Mouse (Mus musculus) embryonic fibroblast, embryonic 13.5 days (primary cell): ENCODE measurements around the gene Myom3.

Experiments
- CTCF ChIP-seq: IDR thresholded peaks from 2 replicates; pipeline ENCODE4 v1.5.1; 2011; ENCODE audit warnings: mild to moderate bottlenecking, control low read depth, low read length, moderate library complexity, borderline replicate concordance; ENCODE audit not compliant: insufficient read depth
- POLR2A ChIP-seq: IDR thresholded peaks from 2 replicates; pipeline ENCODE4 v1.6.1; 2011; ENCODE audit warnings: low read depth, mild to moderate bottlenecking, control low read depth, low read length, moderate library complexity

DNA sequence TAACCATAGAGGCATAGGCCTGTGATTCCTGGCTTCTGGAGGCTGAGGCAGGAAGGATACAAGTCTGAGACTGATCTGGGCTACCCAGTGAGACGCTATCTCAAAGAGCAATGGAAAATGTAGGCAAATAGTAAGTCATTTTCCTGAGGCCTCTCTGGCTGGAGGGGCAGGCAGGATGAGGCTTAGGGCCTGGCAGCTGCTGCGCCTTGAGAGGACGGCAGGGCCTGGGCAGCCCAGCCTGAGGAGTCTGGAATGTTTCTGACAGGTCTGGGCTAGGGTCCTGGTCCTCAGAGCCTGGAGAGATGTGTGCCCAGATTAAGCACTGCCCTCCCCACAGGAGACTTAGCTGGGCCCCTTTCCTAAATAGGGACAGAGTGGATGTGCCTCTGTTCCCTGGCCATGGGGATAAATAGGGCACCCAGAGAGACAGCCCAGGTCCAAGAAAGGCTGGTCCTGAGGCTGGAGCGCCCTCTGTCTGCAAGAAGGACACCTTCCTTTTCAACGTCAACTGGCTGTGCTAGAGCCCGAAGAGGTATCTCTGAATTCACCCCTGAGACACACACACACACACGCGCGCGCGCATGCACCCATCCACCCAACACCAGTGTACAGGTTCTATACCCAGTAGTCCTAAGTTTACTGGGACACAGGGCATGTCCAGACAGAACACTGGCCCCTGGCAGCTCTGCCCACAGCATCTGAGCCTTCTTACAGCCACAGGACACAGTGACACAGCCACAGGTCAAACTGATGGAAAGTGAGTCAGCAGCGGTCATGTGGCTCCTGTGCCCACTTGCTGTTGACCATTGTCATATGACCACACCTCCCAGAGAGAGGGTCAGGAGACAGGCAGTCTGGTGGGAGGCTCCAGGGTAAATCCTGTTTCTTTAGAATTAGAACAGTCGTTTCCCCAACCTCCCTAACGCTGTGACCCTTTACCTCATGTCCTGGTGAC lies 9.3 kb downstream of the Myom3 start:
- TF ChIP-seq POLR2A (no peak), CTCF (peak; percentile 55; the same call in 1 of the 2 replicates)
